Mouse (Mus musculus): ENCODE measurements around the gene Zc3h4. TPM values are rescaled to one million over a fixed set of nuclear protein-coding genes. Genes with fewer than 3 reads are reported as not detected.

The Zc3h4 gene
- total and polyA plus RNA-seq, 3 experiments, result 32.9 to 71.8 (median 59.4) TPM

DNA sequence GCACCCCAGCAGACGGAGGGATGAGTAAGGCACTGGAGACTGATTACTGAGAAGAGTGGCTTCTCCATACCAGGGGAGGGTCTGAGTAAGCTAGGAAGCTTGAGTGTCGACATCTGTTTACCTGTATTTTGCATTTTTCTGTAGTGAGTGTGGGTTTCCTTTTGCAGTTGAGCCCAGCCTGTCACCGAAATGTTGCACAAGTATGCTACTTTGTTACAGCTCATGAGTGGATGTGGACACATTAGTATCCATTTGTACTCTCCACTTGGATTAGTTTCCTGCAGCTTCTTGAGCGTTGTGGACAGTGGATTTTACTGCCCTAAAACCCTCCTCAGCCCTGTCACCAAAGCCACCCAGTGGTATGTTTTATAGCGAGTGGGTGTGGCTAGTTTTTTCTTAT lies 18.0 kb downstream of the Zc3h4 start:
- H3K9me3 ChIP-seq (replicated peaks; ENCODE audit: insufficient read depth, low read length), result no peaks in the 10 kb centered on the region
- H3K4me1 ChIP-seq (ENCODE audit: control insufficient read depth in 1 of 2, insufficient read depth in 2 of 2, low read length in 2 of 2), result no peaks in the 10 kb centered on the region
- H3K4me3 ChIP-seq (ENCODE audit: control insufficient read depth in 1 of 2, insufficient read depth in 1 of 2, low read depth in 2 of 2, low read length in 2 of 2), result no peak overlapping the region
- no peaks in the 10 kb centered on the region for H3K27me3 ChIP-seq (ENCODE audit: control insufficient read depth in 1 of 2, insufficient read depth in 2 of 2, low read length in 2 of 2)
- TF ChIP-seq JUND (IDR thresholded peaks at IDR 0.05; ENCODE audit: low read depth, low read length) (no peak), NELFE (IDR thresholded peaks at IDR 0.05; ENCODE audit: low read depth, low read length) (no peak), ZKSCAN1 (IDR thresholded peaks at IDR 0.05; ENCODE audit: low read depth, low read length) (no peak), UBTF (IDR thresholded peaks at IDR 0.05; ENCODE audit: borderline replicate concordance, insufficient read depth, low read depth, low read length) (no peak), MXI1 (IDR thresholded peaks at IDR 0.05; ENCODE audit: low read depth, low read length) (no peak), POLR2AphosphoS2 (IDR thresholded peaks at IDR 0.05; ENCODE audit: low read length) (no peak), POLR2A (IDR thresholded peaks at IDR 0.05; ENCODE audit: control insufficient read depth in 1 of 2, insufficient read depth in 1 of 2, low read depth in 1 of 2, low read length in 2 of 2, poor library complexity in 1 of 2) (no peak), RCOR1 (IDR thresholded peaks at IDR 0.05; ENCODE audit: low read depth, low read length) (no peak), SIN3A (IDR thresholded peaks at IDR 0.05; ENCODE audit: low read length) (no peak), POLR2AphosphoS5 (IDR thresholded peaks at IDR 0.05; ENCODE audit: borderline replicate concordance, low read depth, low read length) (no peak), GATA1 (IDR thresholded peaks at IDR 0.05; ENCODE audit: low read depth, low read length) (no peak), MEF2A (IDR thresholded peaks at IDR 0.05; ENCODE audit: extremely low read depth, insufficient replicate concordance, low read depth, low read length, poor library complexity, severe bottlenecking) (no peak), HCFC1 (IDR thresholded peaks at IDR 0.05; ENCODE audit: low read depth, low read length) (no peak), EP300 (IDR thresholded peaks at IDR 0.05; ENCODE audit: low read depth in 1 of 2, low read length in 2 of 2) (no peak), RAD21 (IDR thresholded peaks at IDR 0.05; ENCODE audit: low read depth, low read length) (no peak), NRF1 (IDR thresholded peaks at IDR 0.05; ENCODE audit: insufficient read depth, low read depth, low read length, poor library complexity, severe bottlenecking) (no peak)
- peaks cover 0 to 18% of the 10 kb centered on the region in 2 experiments; a peak in 2 of 4 replicates for H3K36me3 ChIP-seq (ENCODE audit: control insufficient read depth in 1 of 2, insufficient read depth in 2 of 2, low read length in 2 of 2)
- no peak overlapping the region for H3K9ac ChIP-seq (ENCODE audit: control insufficient read depth, low read depth, low read length, poor library complexity, severe bottlenecking)
- H3K79me2 ChIP-seq (ENCODE audit: control insufficient read depth, insufficient read depth, low read length, poor library complexity), result no peaks in the 10 kb centered on the region
- DNase-seq (ENCODE audit: low read depth, low spot score), result no peak
- H3K27ac ChIP-seq (ENCODE audit: control insufficient read depth, low read depth, low read length), result no peak overlapping the region

GRCm38 (mm10) chr7:16420493-16421118 lies 19.9 kb downstream of the Zc3h4 start:
- Histone ChIP-seq H3K27me3 (ENCODE audit: control insufficient read depth in 1 of 2, insufficient read depth in 2 of 2, low read length in 2 of 2) (no peaks in the 10 kb centered on the region), H3K36me3 (ENCODE audit: control insufficient read depth in 1 of 2, insufficient read depth in 2 of 2, low read length in 2 of 2) (peaks cover 0 to 27% of the 10 kb centered on the region in 2 experiments; a peak in 2 of 4 replicates), H3K9me3 (replicated peaks; ENCODE audit: insufficient read depth, low read length) (no peaks in the 10 kb centered on the region), H3K4me1 (ENCODE audit: control insufficient read depth in 1 of 2, insufficient read depth in 2 of 2, low read length in 2 of 2) (no peaks in the 10 kb centered on the region), H3K27ac (ENCODE audit: control insufficient read depth, low read depth, low read length) (no peak overlapping the region), H3K79me2 (ENCODE audit: control insufficient read depth, insufficient read depth, low read length, poor library complexity) (no peaks in the 10 kb centered on the region), H3K4me3 (ENCODE audit: control insufficient read depth in 1 of 2, insufficient read depth in 1 of 2, low read depth in 2 of 2, low read length in 2 of 2) (no peak overlapping the region), H3K9ac (ENCODE audit: control insufficient read depth, low read depth, low read length, poor library complexity, severe bottlenecking) (no peak overlapping the region)
- TF ChIP-seq MAZ (IDR thresholded peaks at IDR 0.05; ENCODE audit: low read depth, low read length) (no peak), CHD2 (IDR thresholded peaks at IDR 0.05; ENCODE audit: low read length) (no peak), KAT2A (conservative IDR thresholded peaks at IDR 0.05; ENCODE audit: low read depth, low read length) (no peak), TBP (IDR thresholded peaks at IDR 0.05; ENCODE audit: low read depth, low read length) (no peak), ZMIZ1 (IDR thresholded peaks at IDR 0.05; ENCODE audit: low read depth, low read length) (no peak), ZC3H11A (IDR thresholded peaks at IDR 0.05; ENCODE audit: low read depth, low read length) (no peak), TCF12 (IDR thresholded peaks at IDR 0.05; ENCODE audit: low read depth, low read length) (no peak), RAD21 (IDR thresholded peaks at IDR 0.05; ENCODE audit: low read depth, low read length) (no peak)
- no peak for DNase-seq (ENCODE audit: low read depth, low spot score)
